Mouse (Mus musculus) CH12.LX (cell line): ENCODE measurements around the gene Sgsm2. TPM values are rescaled to one million over a fixed set of nuclear protein-coding genes. Genes with fewer than 3 reads are reported as not detected.

Source experiments
- DNase-seq: peaks from one replicate; pipeline ENCODE4 v3.0.0-alpha.2; 2013; ENCODE audit errors: extremely low read depth
- H3K27ac ChIP-seq: 2 replicates; pipeline ENCODE4 v1.5.1; 2012; ENCODE audit warnings: low read depth, mild to moderate bottlenecking, control low read depth, moderate library complexity; ENCODE audit not compliant: insufficient read depth
- H3K27me3 ChIP-seq: replicated peaks from 2 replicates; pipeline ENCODE3; 2012; ENCODE audit warnings: inconsistent platforms
- H3K36me3 ChIP-seq, 2 experiments: replicated peaks in 1 of 2; 2 replicates each; pipeline versions ENCODE3 to v1.6.1; 2012; ENCODE audit warnings: inconsistent platforms in 1 of 2, low read length in 1 of 2, mild to moderate bottlenecking in 1 of 2, mixed read lengths in 1 of 2, moderate library complexity in 1 of 2; ENCODE audit not compliant: control insufficient read depth in 1 of 2, insufficient read depth in 1 of 2
- H3K4me1 ChIP-seq, 2 experiments: 2 replicates each; pipeline ENCODE4 v1.6.1; 2012; ENCODE audit warnings: inconsistent platforms in 1 of 2, moderate library complexity in 1 of 2; ENCODE audit not compliant: insufficient read depth in 2 of 2, control insufficient read depth in 1 of 2
- H3K4me2 ChIP-seq: 2 replicates; pipeline ENCODE4 v1.6.1; 2012; ENCODE audit warnings: low read depth, mild to moderate bottlenecking, control low read depth; ENCODE audit not compliant: poor library complexity, insufficient read depth, severe bottlenecking
- H3K4me3 ChIP-seq, 3 experiments: fragments of 150-350 bp in 1 of 3; sonication (generic) in 1 of 3; replicated peaks in 1 of 3; 2 replicates each; pipeline versions ENCODE3 to v1.5.1; 2011 to 2012; ENCODE audit warnings: low read depth in 2 of 3, low read length in 2 of 3, mild to moderate bottlenecking in 2 of 3, moderate library complexity in 2 of 3, control low read depth in 1 of 3, improper control_type of control experiment in 1 of 3, inconsistent platforms in 1 of 3, mixed read lengths in 1 of 3; ENCODE audit not compliant: poor library complexity in 1 of 3
- H3K79me2 ChIP-seq: replicated peaks from 2 replicates; pipeline ENCODE4 v1.6.1; 2012; ENCODE audit warnings: mild to moderate bottlenecking, moderate library complexity; ENCODE audit not compliant: control insufficient read depth, poor library complexity, insufficient read depth, severe bottlenecking; ENCODE audit errors: extremely low read depth
- H3K9ac ChIP-seq: 2 replicates; pipeline ENCODE4 v1.6.1; 2012; ENCODE audit warnings: low read depth, mild to moderate bottlenecking, control low read depth, moderate library complexity; ENCODE audit not compliant: insufficient read depth
- H3K9me3 ChIP-seq: replicated peaks from 2 replicates; pipeline ENCODE3; 2012; ENCODE audit warnings: low read length, inconsistent platforms, mixed read lengths
- BHLHE40 ChIP-seq: IDR thresholded peaks from 2 replicates; pipeline ENCODE4 v1.6.1; 2011; ENCODE audit warnings: mild to moderate bottlenecking, low read depth, low read length, improper control_type of control experiment
- CHD1 ChIP-seq: IDR thresholded peaks from 2 replicates; pipeline ENCODE4 v1.6.1; 2012; ENCODE audit warnings: low read depth, low read length, improper control_type of control experiment, inconsistent platforms
- E2F4 ChIP-seq: IDR thresholded peaks from 2 replicates; pipeline ENCODE4 v1.6.1; 2011; ENCODE audit warnings: low read depth, low read length, improper control_type of control experiment; ENCODE audit not compliant: insufficient replicate concordance
- ELF1 ChIP-seq: IDR thresholded peaks from 2 replicates; pipeline ENCODE4 v1.6.1; 2014; ENCODE audit warnings: low read depth, mild to moderate bottlenecking, inconsistent platforms, low read length, improper control_type of control experiment
- EP300 ChIP-seq: IDR thresholded peaks from 2 replicates; pipeline ENCODE4 v1.6.1; 2011; ENCODE audit warnings: low read length, improper control_type of control experiment
- GABPA ChIP-seq: IDR thresholded peaks from 2 replicates; pipeline ENCODE4 v1.6.1; 2012; ENCODE audit warnings: low read depth, low read length, improper control_type of control experiment, inconsistent platforms; ENCODE audit not compliant: insufficient replicate concordance
- HCFC1 ChIP-seq: IDR thresholded peaks from 2 replicates; pipeline ENCODE4 v1.6.1; 2012; ENCODE audit warnings: low read depth, mild to moderate bottlenecking, inconsistent platforms, low read length, improper control_type of control experiment
- IRF4 ChIP-seq: IDR thresholded peaks from 2 replicates; pipeline ENCODE4 v1.6.1; 2014; ENCODE audit warnings: low read depth, mild to moderate bottlenecking, inconsistent platforms, low read length, improper control_type of control experiment
- KAT2A ChIP-seq: IDR thresholded peaks from 2 replicates; pipeline ENCODE4 v1.6.1; 2012; ENCODE audit warnings: low read length, improper control_type of control experiment, inconsistent platforms; ENCODE audit not compliant: insufficient replicate concordance
- MAFK ChIP-seq: IDR thresholded peaks from 2 replicates; pipeline ENCODE4 v1.6.1; 2011; ENCODE audit warnings: low read length, improper control_type of control experiment; ENCODE audit not compliant: insufficient replicate concordance
- MAZ ChIP-seq: IDR thresholded peaks from 2 replicates; pipeline ENCODE4 v1.6.1; 2012; ENCODE audit warnings: low read depth, mild to moderate bottlenecking, inconsistent platforms, low read length, improper control_type of control experiment, moderate library complexity
- MEF2A ChIP-seq: IDR thresholded peaks from 2 replicates; pipeline ENCODE4 v1.6.1; 2014; ENCODE audit warnings: low read depth, mild to moderate bottlenecking, inconsistent platforms, low read length, improper control_type of control experiment, borderline replicate concordance
- MXI1 ChIP-seq: IDR thresholded peaks from 2 replicates; pipeline ENCODE4 v1.6.1; 2011; ENCODE audit warnings: mild to moderate bottlenecking, low read depth, low read length, improper control_type of control experiment
- MYC ChIP-seq: IDR thresholded peaks from 2 replicates; pipeline ENCODE4 v1.6.1; 2011; ENCODE audit warnings: low read depth, mild to moderate bottlenecking, improper control_type of control experiment, low read length
- NELFE ChIP-seq: IDR thresholded peaks from 2 replicates; pipeline ENCODE4 v1.6.1; 2011; ENCODE audit warnings: low read depth, low read length, improper control_type of control experiment
- NRF1 ChIP-seq: IDR thresholded peaks from 2 replicates; pipeline ENCODE4 v1.6.1; 2014; ENCODE audit warnings: low read depth, mild to moderate bottlenecking, inconsistent platforms, low read length, improper control_type of control experiment, moderate library complexity
- PAX5 ChIP-seq: IDR thresholded peaks from 2 replicates; pipeline ENCODE4 v1.6.1; 2012; ENCODE audit warnings: low read length, inconsistent platforms, mixed read lengths
- POLR2A ChIP-seq: IDR thresholded peaks from 2 replicates; pipeline ENCODE4 v1.6.1; 2011; ENCODE audit warnings: low read depth, mild to moderate bottlenecking, improper control_type of control experiment, low read length
- POLR2AphosphoS2 ChIP-seq: IDR thresholded peaks from 2 replicates; pipeline ENCODE4 v1.6.1; 2011; ENCODE audit warnings: low read depth, low read length, improper control_type of control experiment
- RCOR1 ChIP-seq: conservative IDR thresholded peaks from 2 replicates; pipeline ENCODE4 v1.6.1; 2012; ENCODE audit warnings: low read depth, mild to moderate bottlenecking, inconsistent platforms, low read length, improper control_type of control experiment
- SIN3A ChIP-seq: IDR thresholded peaks from 2 replicates; pipeline ENCODE4 v1.6.1; 2012; ENCODE audit warnings: low read length, improper control_type of control experiment, inconsistent platforms
- SMC3 ChIP-seq: IDR thresholded peaks from 2 replicates; pipeline ENCODE4 v1.6.1; 2011; ENCODE audit warnings: low read depth, low read length, improper control_type of control experiment
- TBP ChIP-seq: conservative IDR thresholded peaks from 2 replicates; pipeline ENCODE4 v1.6.1; 2011; ENCODE audit warnings: low read depth, low read length, improper control_type of control experiment
- TCF12 ChIP-seq: IDR thresholded peaks from 2 replicates; pipeline ENCODE4 v1.6.1; 2014; ENCODE audit warnings: low read depth, mild to moderate bottlenecking, inconsistent platforms, low read length, improper control_type of control experiment
- UBTF ChIP-seq: IDR thresholded peaks from 2 replicates; pipeline ENCODE4 v1.6.1; 2012; ENCODE audit warnings: low read depth, mild to moderate bottlenecking, inconsistent platforms, low read length, improper control_type of control experiment, moderate library complexity
- USF1 ChIP-seq: IDR thresholded peaks from 2 replicates; pipeline ENCODE4 v1.6.1; 2014; ENCODE audit warnings: low read depth, mild to moderate bottlenecking, inconsistent platforms, low read length, improper control_type of control experiment
- ZKSCAN1 ChIP-seq: IDR thresholded peaks from 2 replicates; pipeline ENCODE4 v1.6.1; 2012; ENCODE audit warnings: low read depth, inconsistent platforms, low read length, improper control_type of control experiment, borderline replicate concordance
- ZMIZ1 ChIP-seq: IDR thresholded peaks from 2 replicates; pipeline ENCODE4 v1.6.1; 2012; ENCODE audit warnings: low read depth, mild to moderate bottlenecking, inconsistent platforms, low read length, improper control_type of control experiment
- ZNF384 ChIP-seq: IDR thresholded peaks from 2 replicates; pipeline ENCODE4 v1.6.1; 2012; ENCODE audit warnings: low read depth, low read length, improper control_type of control experiment, inconsistent platforms
- dilution Hi-C: fragments of 300-500 bp; cut with MboI; formaldehyde crosslinking; loops from 2 replicates; pipeline ENCODE4 v1.14.3; 2020; ENCODE audit warnings: low sequenced_read_pairs; ENCODE audit not compliant: extremely low pct_unique_long_range_greater_than_20kb, extremely low pct_ligation_motif_present
- in situ Hi-C: fragments of 300-500 bp; cut with MboI; formaldehyde crosslinking; loops from 3 replicates; pipeline ENCODE4 v1.14.3; 2019; ENCODE audit warnings: low sequenced_read_pairs, low pct_ligation_motif_present, low pct_unique_long_range_greater_than_20kb, mixed read lengths
- polyA plus RNA-seq: library from polyadenylated mRNA; unstranded; fragments of >175 nt; gene quantifications from 2 replicates; pipeline ENCODE4 v1.2.1, GENCODE M21; 2012; ENCODE audit warnings: low read depth; ENCODE audit not compliant: insufficient read length
- total RNA-seq, 2 experiments: library from RNA; depleted of rRNA; stranded (reverse); fragments of 300-350 nt in 1 of 2; fragments of >200 nt in 1 of 2; gene quantifications; 2 replicates each; pipeline ENCODE4 v1.2.3; 2012 to 2014

Gene Sgsm2
- total and polyA plus RNA-seq, 3 experiments: 0.75 to 3.8 (median 3.1) TPM

- TF ChIP-seq ZKSCAN1 (no peak), E2F4 (0 out of 2 replicates have a peak, but pooled peaks have one; percentile 75), NELFE (peak; percentile 38), MAZ (peak; percentile 94), UBTF (0 out of 2 replicates have a peak, but pooled peaks have one; percentile 4), SIN3A (peak; percentile 99), MXI1 (peak; percentile 97), KAT2A (0 out of 2 replicates have a peak, but pooled peaks have one; percentile 69), ZNF384 (no peak), HCFC1 (peak; percentile 71), TCF12 (peak; percentile 79)
Measured at GRCm38 (mm10) chr11:74830256-74831161, 66.4 kb downstream of the Sgsm2 start, which contains the start of gene Mnt (continued).

DNA sequence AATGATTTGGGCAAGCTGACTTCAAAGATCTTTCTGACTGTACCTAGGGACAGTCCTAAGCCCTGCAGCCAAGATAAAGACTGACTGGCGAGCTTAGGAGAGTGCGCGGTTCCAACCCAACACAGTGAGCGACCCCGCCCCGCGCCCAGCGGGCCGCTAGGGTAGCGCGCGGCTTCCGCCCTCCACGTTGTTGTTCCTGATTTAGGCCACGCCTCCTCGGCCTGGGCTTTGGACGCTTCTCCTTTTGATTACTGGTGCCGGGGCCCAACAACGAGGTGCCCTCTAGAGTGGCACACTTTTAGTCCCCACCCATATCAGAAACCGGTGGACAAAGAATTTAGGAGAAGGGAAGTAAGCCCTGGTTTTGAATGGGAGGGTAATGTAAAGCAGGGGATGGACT is 67.0 kb downstream of the Sgsm2 start:
- dilution Hi-C loops (no loop called here), in situ Hi-C loops (loop anchor here (5.0 to 25.0 kb wide), 2 partner anchors 183 to 443 kb away; partner anchors contain the start of gene Cluh)
- H3K9ac ChIP-seq: peak overlapping the region; percentile 58
- TF ChIP-seq MEF2A (0 out of 2 replicates have a peak, but pooled peaks have one; percentile 44), RCOR1 (no peak), MAFK (no peak), EP300 (0 out of 2 replicates have a peak, but pooled peaks have one; percentile 15), POLR2AphosphoS2 (peak; percentile 89; the same call in 1 of the 2 replicates), TCF12 (no peak; the same call in 1 of the 2 replicates), USF1 (no peak), SMC3 (no peak), PAX5 (no peak), MYC (0 out of 2 replicates have a peak, but pooled peaks have one; percentile 20), NRF1 (peak; percentile 48; the same call in 1 of the 2 replicates), BHLHE40 (0 out of 2 replicates have a peak, but pooled peaks have one; percentile 31), HCFC1 (no peak), TBP (peak; percentile 41; the same call in 1 of the 2 replicates), POLR2A (peak; percentile 39; the same call in 1 of the 2 replicates), ZKSCAN1 (no peak), ELF1 (peak; percentile 90), NELFE (peak; percentile 10; the same call in 1 of the 2 replicates), IRF4 (0 out of 2 replicates have a peak, but pooled peaks have one; percentile 26), UBTF (peak; percentile 63; the same call in 1 of the 2 replicates), MXI1 (no peak), ZMIZ1 (no peak; the same call in 1 of the 2 replicates), GABPA (no peak), CHD1 (0 out of 2 replicates have a peak, but pooled peaks have one; percentile 70)
- peaks cover 4 to 26% of the 10 kb centered on the region in 2 experiments for H3K36me3 ChIP-seq
- H3K4me3 ChIP-seq: peak overlapping the region; percentile 43 to 68 (median 58)
- peak overlapping the region; percentile 93 for H3K27ac ChIP-seq
- peaks cover 17 to 74% of the 10 kb centered on the region in 2 experiments for H3K4me1 ChIP-seq
- peak overlapping the region; percentile 96 for H3K4me2 ChIP-seq
- no peaks in the 10 kb centered on the region for H3K9me3 ChIP-seq
- DNase-seq: peak; percentile 97
- H3K79me2 ChIP-seq: peaks cover 7% of the 10 kb centered on the region
- H3K27me3 ChIP-seq: no peaks in the 10 kb centered on the region
